Mouse (Mus musculus) urinary bladder, postnatal 0 days (tissue): Measurements from ENCODE around the gene Mfap1a. TPM values are rescaled to one million over a fixed set of nuclear protein-coding genes. Genes with fewer than 3 reads are reported as not detected.

ENCODE experiments used
- microRNA-seq: library from miRNA; unstranded; fragments of <30 nt; microRNA quantifications from one replicate; pipeline ENCODE4, GENCODE M21; 2016
- polyA plus RNA-seq: library from polyadenylated mRNA; unstranded; fragments of >200 nt; fragmentation: Nextera tagmentation; extraction: Ambion mirVana; gene quantifications from 2 replicates; pipeline ENCODE4 v1.2.1, GENCODE M21; 2015

The Mfap1a gene
- polyA plus RNA-seq = 12.4 and 13.6 TPM in 2 replicates

GRCm38 (mm10) chr2:121505942-121506882 is at the start of gene Mfap1a, which contains the start of gene Wdr76:
Gene Mfap1a (minus strand): TSS chr2:121506665.
Gene Wdr76 (plus strand): TSS chr2:121506723.

GRCm38 (mm10) chr2:121473301-121474179 is 32.9 kb downstream of the Mfap1a start, which contains the start of gene Mfap1b:
Gene Mfap1b (minus strand): TSS chr2:121474067.

GRCm38 (mm10) chr2:121456692-121457642 is 49.5 kb downstream of the Mfap1a start, which contains the start of gene Serinc4:
Gene Serinc4 (minus strand): TSS chr2:121456781.

GRCm38 (mm10) chr2:121452990-121453389 is 53.5 kb downstream of the Mfap1a start, which contains the start of gene Hypk:
Gene Hypk (plus strand): TSS chr2:121453290.

GRCm38 (mm10) chr2:121448739-121449535 is 57.5 kb downstream of the Mfap1a start, which contains the start of gene Serf2:
Gene Serf2 (plus strand): TSS chr2:121449195.

GRCm38 (mm10) chr2:121444178-121444577 is 62.3 kb downstream of the Mfap1a start, which contains the start of gene Ell3:
Gene Ell3 (minus strand): TSS chr2:121444278.

Small RNA genes within 50 kb of the gene (microRNA-seq; reads per million reads assigned to microRNA genes)
- not detected for gene Gm22953

Other genes with a start within 250 kb of the Mfap1a start
- gene Trp53bp1, start 235.3 kb downstream of the Mfap1a start, polyA plus RNA-seq = 15.2 and 16.1 TPM in 2 replicates
- 5.1 and 7.2 TPM in 2 replicates for gene Map1a, start 217.1 kb downstream of the Mfap1a start, polyA plus RNA-seq
- 8.2 and 8.4 TPM in 2 replicates for gene Ppip5k1, start 151.3 kb downstream of the Mfap1a start, polyA plus RNA-seq
- 25.7 and 29.6 TPM in 2 replicates for gene Ckmt1, start 149.0 kb downstream of the Mfap1a start, polyA plus RNA-seq
- not detected in 2 replicates for gene Strc, start 119.5 kb downstream of the Mfap1a start, polyA plus RNA-seq
- 344 and 398 TPM in 2 replicates for gene Pdia3, start 92.9 kb downstream of the Mfap1a start, polyA plus RNA-seq
- gene Catsper2, start 92.9 kb downstream of the Mfap1a start, polyA plus RNA-seq = 1.2 and 2.3 TPM in 2 replicates
- 1.7 and 2.0 TPM in 2 replicates for gene Ell3, start 62.4 kb downstream of the Mfap1a start, polyA plus RNA-seq
- 369 and 420 TPM in 2 replicates for gene Serf2, start 57.5 kb downstream of the Mfap1a start, polyA plus RNA-seq
- 64.0 and 65.0 TPM in 2 replicates for gene Hypk, start 53.4 kb downstream of the Mfap1a start, polyA plus RNA-seq
- 0.06 and 0.17 TPM in 2 replicates for gene Serinc4, start 49.9 kb downstream of the Mfap1a start, polyA plus RNA-seq
- 26.0 and 30.9 TPM in 2 replicates for gene Mfap1b, start 32.6 kb downstream of the Mfap1a start, polyA plus RNA-seq
- 2.6 and 2.7 TPM in 2 replicates for gene Wdr76, start 58 bp upstream of the Mfap1a start, polyA plus RNA-seq